2 mouse cellular contexts compared by ENCODE assay signal in genomic region chr4:140793795-140794194, GRCm38 (mm10).
TF ChIP-seq lines count a peak whose summit lies in the region.

No protein-coding gene starts in this region.

TF ChIP-seq in C2C12, 6 proteins besides CTCF, POLR2A, EP300 and RAD21:
- TF ChIP-seq MAX (IDR thresholded peaks at IDR 0.05), result no peak
- no peak for TF ChIP-seq MYOG (IDR thresholded peaks at IDR 0.05; ENCODE audit: control insufficient read depth, extremely low read depth, insufficient read length)
- no peak for TF ChIP-seq USF1 (IDR thresholded peaks at IDR 0.05; ENCODE audit: low read depth)
- TF ChIP-seq CEBPB (IDR thresholded peaks at IDR 0.05; ENCODE audit: low read depth), result no peak
- TF ChIP-seq MYOD1 (IDR thresholded peaks at IDR 0.05; ENCODE audit: control insufficient read depth, insufficient read length, low read depth), result no peak
- TF ChIP-seq FOSL1 (IDR thresholded peaks at IDR 0.05; ENCODE audit: insufficient read depth, low read length, poor library complexity, severe bottlenecking), result no peak

TF ChIP-seq in MEL, 35 proteins besides CTCF, POLR2A, EP300 and RAD21:
- TF ChIP-seq JUND (IDR thresholded peaks at IDR 0.05; ENCODE audit: low read depth, low read length) (no peak), CHD2 (IDR thresholded peaks at IDR 0.05; ENCODE audit: low read length) (no peak), CHD1 (IDR thresholded peaks at IDR 0.05; ENCODE audit: low read depth, low read length) (no peak), MAZ (IDR thresholded peaks at IDR 0.05; ENCODE audit: low read depth, low read length) (no peak), TBP (IDR thresholded peaks at IDR 0.05; ENCODE audit: low read depth, low read length) (no peak), TCF12 (IDR thresholded peaks at IDR 0.05; ENCODE audit: low read depth, low read length) (no peak), BHLHE40 (IDR thresholded peaks at IDR 0.05; ENCODE audit: borderline replicate concordance, low read depth, low read length) (no peak), MYB (IDR thresholded peaks at IDR 0.05; ENCODE audit: low read depth, low read length) (no peak), ZMIZ1 (IDR thresholded peaks at IDR 0.05; ENCODE audit: low read depth, low read length) (no peak), RCOR1 (IDR thresholded peaks at IDR 0.05; ENCODE audit: low read depth, low read length) (no peak), ZNF384 (IDR thresholded peaks at IDR 0.05; ENCODE audit: low read depth, low read length) (no peak), ZC3H11A (IDR thresholded peaks at IDR 0.05; ENCODE audit: low read depth, low read length) (no peak), USF1 (IDR thresholded peaks at IDR 0.05; ENCODE audit: low read depth, low read length) (no peak), MAX (IDR thresholded peaks at IDR 0.05; ENCODE audit: low read length) (no peak), POLR2AphosphoS2 (IDR thresholded peaks at IDR 0.05; ENCODE audit: low read length) (no peak), MEF2A (IDR thresholded peaks at IDR 0.05; ENCODE audit: extremely low read depth, insufficient replicate concordance, low read depth, low read length, poor library complexity, severe bottlenecking) (no peak), GABPA (IDR thresholded peaks at IDR 0.05; ENCODE audit: low read depth, low read length) (no peak), MXI1 (IDR thresholded peaks at IDR 0.05; ENCODE audit: low read depth, low read length) (no peak), NRF1 (IDR thresholded peaks at IDR 0.05; ENCODE audit: insufficient read depth, low read depth, low read length, poor library complexity, severe bottlenecking) (no peak)
